Mouse (Mus musculus) spleen, adult 2 months (tissue): ENCODE data around the gene Wnt9a.

Experiments used
- CTCF ChIP-seq: fragments of 200-500 bp; IDR thresholded peaks from 2 replicates; pipeline ENCODE4 v1.5.1; 2011; ENCODE audit warnings: mild to moderate bottlenecking, inconsistent platforms; ENCODE audit not compliant: insufficient read depth, insufficient read length, insufficient replicate concordance; ENCODE audit errors: extremely low read depth
- POLR2A ChIP-seq: fragments of 200-500 bp; IDR thresholded peaks from 2 replicates; pipeline ENCODE4 v1.6.1; 2011; ENCODE audit warnings: low read depth, low read length, inconsistent platforms

- TF ChIP-seq CTCF = no peak
- no peak for TF ChIP-seq POLR2A
These were observed 29.2 kb downstream of the Wnt9a start for GRCm38 (mm10) chr11:59335942-59336341.
